Mouse (Mus musculus): ENCODE data around the gene Ccr5. TPM values are rescaled to one million over a fixed set of nuclear protein-coding genes. Genes with fewer than 3 reads are reported as not detected.
"Not testable (repeated sequence)": the region's sequence is repeated elsewhere in the genome, so short reads cannot be mapped to it uniquely, and the experiment has no call there.

Ccr5 gene
- total RNA-seq (2014; fragmentation: Nextera tagmentation) (not detected in 2 replicates), total RNA-seq (2017) (0.27 and 5.4 TPM in 2 replicates)

DNA sequence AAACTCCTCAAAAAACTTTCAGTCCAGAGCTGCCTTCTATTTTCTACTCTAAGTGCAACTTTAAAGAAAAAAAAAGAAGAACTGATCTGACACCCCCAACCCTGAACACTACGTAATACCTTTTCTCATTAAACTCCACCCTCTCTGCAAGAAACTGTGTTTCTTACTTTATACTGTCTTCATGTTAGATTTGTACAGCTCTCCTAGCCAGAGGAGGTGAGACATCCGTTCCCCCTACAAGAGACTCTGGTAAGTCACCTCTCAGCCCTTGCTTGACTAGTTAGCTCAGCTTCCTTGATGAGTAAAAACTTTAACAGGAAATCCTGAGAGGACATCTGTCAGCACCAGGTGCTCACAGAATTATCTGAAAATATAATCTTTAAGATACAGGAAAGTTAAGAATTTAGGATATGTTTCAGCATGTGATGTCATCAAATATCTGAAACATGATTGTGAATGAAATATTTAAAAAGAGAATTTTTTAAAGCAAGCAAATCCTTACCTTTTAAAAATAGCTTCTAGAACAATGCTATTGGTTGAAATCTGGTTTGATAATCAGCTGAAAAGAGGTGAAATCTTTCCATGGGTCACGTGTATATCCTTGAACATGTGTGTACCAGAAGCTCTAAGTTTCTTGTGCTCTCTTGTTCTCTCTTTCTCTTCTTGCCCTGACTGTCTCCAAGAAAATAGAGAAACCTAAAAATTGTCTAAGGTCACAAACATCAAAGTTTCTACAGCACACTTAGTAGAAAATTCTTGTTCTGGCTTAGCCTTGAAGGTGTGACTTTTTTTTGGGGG, at the start of gene Ccr5:
TSS of gene Ccr5 (plus strand) at position 157 of the 798 bp plus-strand sequence.
- no peak for ATAC-seq (replicated peaks; ENCODE audit: low FRiP score, low TSS enrichment, poor library complexity, severe bottlenecking)

DNA sequence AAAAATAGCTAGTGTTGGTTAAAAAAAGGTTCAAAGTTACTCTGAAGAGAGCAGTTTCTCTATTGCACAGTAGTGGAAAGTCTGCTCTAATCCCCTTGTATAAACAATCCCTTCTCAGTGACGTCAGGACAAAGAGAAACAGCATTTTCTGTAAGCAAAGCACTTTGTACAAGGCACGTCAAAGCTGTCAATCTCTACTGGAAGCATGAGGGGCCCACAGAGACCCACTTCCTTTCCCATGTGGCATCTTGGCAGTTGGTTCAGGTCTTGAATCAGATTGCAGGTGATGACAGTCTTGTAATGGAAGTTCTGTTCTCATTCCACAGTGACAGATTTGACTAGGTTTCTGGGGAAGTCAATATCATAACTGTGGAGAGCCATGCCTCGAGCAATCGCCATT, 41.5 kb upstream of the Ccr5 start:
- ATAC-seq (replicated peaks; ENCODE audit: low FRiP score, low TSS enrichment, poor library complexity, severe bottlenecking) = no peak

DNA sequence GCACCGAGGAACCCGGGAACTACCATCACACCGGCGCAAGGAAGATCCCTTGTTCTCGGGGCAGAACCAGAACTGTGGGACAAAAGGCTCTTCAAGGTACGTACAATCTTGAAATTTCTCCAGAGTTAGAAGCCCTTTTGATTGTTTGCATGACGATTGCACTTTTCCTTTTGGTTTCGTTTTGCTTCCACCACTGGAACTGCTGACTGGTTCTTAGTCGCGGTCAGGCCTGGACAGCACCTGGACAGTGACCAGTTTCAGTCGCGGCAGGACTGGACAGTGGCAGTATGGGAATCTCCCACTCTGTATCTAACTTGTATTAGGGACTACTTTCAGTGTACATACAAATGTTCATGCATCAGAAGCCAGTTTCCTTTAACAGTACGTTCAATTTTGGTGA, 40.9 kb upstream of the Ccr5 start:
- not testable (repeated sequence) for ATAC-seq (replicated peaks; ENCODE audit: low FRiP score, low TSS enrichment, poor library complexity, severe bottlenecking)

DNA sequence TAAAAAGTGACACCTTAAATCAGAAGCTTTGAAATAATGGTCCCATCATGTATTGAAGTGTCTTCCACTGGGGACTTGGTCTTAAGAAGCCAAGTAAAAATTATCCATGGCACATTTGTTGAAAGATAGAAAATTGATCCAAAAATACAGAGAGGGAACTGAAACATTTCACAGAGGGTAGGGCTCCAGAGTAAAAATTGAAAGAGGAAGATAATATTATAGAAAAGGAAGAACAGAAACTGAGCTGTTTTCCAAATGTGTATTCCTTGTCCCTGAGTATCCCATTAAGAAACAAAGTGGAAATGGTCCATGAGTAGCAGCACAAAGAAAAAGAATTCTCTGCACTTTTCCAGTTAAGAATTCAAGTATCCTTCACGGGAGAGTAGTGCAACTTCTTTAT, 30.9 kb upstream of the Ccr5 start:
- no peak for ATAC-seq (replicated peaks; ENCODE audit: low FRiP score, low TSS enrichment, poor library complexity, severe bottlenecking)

DNA sequence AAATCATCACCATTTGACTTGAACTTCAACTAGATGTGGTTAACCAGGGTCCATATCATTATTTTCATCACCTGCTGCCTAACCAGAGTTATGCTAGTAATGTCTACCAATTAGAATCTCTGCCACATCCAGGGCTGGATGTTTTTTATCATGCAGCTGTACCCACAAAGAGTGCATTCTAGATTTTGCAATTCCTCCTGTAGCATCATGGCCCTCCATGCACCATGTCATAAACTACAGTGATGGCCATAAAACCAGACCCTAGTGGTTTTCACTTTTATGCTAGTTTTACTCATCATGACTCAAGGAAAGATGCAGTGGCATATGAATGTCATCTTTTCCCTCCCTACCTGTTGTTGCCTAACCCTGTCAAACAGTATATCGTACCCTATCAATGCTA, 22.2 kb upstream of the Ccr5 start:
- ATAC-seq (replicated peaks; ENCODE audit: low FRiP score, low TSS enrichment, poor library complexity, severe bottlenecking) = no peak

DNA sequence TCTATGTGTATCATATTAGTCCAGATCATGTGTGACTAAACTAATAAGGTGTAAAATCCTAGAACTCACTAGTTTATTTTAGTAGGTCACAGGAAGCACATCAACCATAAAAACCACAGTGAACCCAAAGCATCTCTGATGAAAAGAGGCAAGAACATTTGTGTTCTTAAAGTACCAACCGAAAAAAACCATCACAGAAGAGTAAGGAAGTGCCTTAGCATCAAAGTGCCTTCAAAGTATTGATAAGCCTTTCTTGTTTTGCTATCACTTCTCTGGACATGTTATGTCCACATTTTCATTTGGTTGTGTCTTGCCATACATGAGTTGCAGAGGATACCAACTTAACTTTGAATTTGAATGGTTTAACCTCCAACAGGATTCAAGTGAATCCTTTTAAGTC, 21.0 kb upstream of the Ccr5 start:
- no peak for ATAC-seq (replicated peaks; ENCODE audit: low FRiP score, low TSS enrichment, poor library complexity, severe bottlenecking)

DNA sequence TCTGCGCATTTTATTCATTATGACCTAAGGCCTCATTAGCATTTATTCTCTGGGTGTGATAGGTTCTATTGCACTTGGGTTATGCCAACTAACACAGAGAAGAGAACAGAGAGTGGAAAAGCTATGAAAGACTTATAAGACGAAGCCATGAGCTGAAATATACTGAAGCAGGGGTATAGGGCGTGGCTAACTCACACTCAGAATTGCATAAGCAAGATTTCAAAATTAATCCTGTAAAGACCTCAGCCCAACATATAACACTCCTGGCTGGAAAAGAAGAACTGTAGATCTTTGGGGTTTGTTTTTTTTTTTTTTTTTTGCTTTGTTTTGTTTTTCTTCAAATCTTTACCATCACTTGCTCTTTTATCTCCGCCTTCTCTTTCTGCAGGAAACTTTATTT, 19.6 kb upstream of the Ccr5 start, which contains the start of gene Ccr2:
TSS of gene Ccr2 (plus strand) at position 228 of the 400 bp plus-strand sequence.
- no peak for ATAC-seq (replicated peaks; ENCODE audit: low FRiP score, low TSS enrichment, poor library complexity, severe bottlenecking)

DNA sequence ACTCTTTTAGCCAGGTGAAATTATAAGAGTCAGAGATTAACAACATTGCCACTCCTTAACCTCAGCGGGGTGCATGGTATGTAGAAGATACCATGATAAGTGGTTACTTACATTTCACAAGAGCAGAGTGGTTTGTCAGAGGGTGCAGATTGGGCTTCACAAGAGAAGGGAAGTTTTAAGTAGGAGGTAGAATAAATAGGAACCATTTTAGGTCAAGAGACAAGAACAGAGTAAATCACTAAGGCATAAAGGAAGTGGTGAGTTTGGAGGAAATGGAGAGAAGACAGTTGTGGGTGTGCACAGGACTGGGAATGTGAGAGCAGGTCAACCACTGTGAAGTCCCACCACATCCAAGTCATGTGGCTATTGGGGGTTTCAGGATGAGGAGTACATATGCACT, 18.1 kb upstream of the Ccr5 start:
- ATAC-seq (replicated peaks; ENCODE audit: low FRiP score, low TSS enrichment, poor library complexity, severe bottlenecking) = peak; percentile 60

DNA sequence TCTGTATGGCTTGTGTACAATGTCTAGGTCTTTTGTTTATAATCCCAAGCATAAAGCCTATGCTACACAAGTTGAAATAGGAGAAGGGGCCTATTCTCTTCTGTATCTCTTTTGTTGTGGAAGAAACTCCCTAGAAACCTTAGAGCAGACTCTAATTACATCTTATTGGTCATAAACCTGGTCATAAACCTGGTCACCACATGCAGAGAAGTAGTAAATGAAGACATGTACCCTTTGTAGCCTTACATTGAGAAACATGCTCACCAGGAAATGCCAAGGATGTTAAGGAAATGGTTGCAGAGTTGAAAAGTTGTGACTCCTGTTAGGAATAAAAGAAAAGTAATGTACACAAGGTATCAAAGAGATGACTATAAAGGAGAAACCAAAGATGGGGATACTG, 16.1 kb upstream of the Ccr5 start:
- ATAC-seq (replicated peaks; ENCODE audit: low FRiP score, low TSS enrichment, poor library complexity, severe bottlenecking) = no peak

DNA sequence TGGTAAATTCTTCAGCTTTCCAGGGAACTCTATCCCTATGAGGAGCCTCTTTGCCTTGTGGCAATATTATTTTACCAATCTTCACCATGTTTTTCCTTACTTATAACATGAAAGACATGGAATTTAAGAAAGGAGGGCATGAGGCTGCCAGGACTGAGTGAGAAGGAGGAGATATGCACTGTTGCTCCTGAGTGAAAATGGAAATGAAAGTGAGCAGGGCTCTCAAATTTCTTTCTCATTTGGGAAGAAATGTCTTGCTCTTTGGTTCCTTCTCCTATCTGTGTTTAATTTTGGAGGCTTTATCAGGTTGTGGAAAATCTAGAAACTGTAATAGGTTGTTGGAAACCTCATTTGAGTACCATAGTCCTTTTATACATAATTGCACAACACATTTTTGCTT, 14.1 kb upstream of the Ccr5 start:
- ATAC-seq (replicated peaks; ENCODE audit: low FRiP score, low TSS enrichment, poor library complexity, severe bottlenecking) = no peak

DNA sequence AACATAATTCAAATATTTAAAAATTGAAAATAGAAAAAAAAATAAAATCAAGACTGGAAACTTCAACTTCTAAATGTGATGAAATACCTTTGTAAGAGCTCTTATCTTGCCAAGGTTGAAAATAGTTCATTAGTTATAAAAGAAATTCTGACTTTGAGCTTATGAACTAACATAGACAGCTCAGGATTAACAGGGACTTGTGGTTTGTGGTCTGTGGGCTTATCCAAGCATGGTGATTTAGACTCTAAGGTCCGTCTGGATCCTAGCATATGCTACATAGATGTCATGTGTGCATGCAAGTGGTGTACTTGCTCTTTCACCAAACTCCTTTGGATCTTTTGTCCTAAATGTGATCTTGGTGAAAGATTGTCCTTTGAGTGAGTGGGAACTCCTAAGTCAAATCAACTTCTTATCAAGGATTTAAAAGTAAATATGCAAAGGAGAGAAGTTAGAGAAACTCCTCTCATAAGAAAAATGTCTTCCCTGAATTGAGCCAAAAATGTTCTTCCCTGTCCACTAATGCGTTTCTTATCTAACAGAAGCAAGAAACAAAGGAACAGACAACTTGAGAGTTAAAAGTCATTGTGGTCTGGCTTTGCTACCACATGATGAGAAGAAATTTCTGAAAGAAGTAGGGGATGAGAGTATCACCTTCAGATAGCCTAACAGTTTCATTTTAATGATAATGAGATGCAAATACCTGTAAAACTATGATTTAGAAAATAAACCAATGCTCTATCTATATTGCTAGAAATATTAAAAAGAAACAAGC, 12.8 kb upstream of the Ccr5 start:
- ATAC-seq (replicated peaks; ENCODE audit: low FRiP score, low TSS enrichment, poor library complexity, severe bottlenecking) = peak; percentile 42

DNA sequence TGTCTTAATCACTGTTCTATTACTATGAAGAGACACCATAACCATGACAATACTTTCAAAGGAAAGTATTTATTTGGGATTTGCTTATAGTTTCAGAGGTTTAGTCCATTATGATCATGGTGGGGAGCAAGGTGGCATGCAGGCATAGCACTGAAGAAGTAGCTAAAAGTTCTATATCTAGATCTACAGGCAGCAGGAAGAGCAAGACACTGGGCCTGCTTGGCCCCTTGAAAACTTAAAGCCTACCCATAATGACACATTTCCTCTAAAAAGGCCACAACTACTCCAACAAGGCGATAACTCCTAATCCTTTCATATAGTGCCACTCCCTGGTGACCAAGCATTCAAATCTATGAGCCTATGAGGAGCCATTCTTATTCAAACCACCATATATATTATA, 9.3 kb upstream of the Ccr5 start:
- ATAC-seq (replicated peaks; ENCODE audit: low FRiP score, low TSS enrichment, poor library complexity, severe bottlenecking) = no peak

DNA sequence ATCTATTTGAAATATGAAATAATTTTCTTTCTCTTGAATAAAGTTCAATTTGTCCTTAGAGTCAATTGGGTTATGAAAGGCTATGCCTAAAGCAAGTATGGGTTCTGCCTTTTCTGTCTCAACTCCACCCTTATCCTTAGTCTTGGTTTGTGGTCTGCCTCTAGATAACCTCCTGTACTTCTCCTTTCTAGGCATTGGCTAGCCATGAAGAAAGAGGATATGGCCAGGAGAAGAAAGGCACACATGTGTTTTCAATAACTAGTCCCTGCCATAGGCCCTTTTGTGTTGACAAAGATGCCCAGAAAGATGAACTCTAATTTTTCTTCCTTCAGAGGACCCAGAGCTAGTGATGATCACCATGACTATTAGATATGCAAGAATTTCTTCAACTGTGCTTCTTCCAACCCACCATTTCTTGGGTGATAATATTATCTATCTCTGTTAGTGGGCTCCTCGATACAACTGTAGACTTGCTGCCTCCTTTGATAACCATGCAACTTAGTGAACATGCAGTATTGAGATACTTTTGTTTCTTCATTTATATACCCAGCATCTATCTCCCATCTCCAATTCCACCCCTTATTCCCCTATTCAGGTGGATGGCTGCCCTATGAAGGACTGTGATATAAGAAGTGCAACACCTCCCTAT, 8.6 kb upstream of the Ccr5 start:
- ATAC-seq (replicated peaks; ENCODE audit: low FRiP score, low TSS enrichment, poor library complexity, severe bottlenecking) = peak; percentile 79

DNA sequence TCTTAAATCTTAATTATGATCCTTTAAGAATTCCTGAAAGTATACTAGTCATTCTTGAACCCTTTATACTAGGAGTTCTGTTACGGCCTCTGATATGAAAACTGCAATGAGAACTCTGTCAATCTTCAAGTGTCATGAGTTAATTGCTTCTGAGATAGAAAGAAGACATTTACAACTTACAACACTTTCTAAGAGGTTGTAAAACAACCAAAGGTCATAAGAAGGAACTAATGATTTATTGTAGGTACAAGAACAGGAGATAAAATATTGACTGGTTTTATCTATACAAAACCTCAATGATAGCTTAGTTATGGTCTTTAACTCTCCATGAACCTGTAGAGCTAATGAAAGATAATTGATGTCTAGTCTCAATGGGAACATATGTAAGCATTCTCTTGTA, 7.6 kb upstream of the Ccr5 start:
- ATAC-seq (replicated peaks; ENCODE audit: low FRiP score, low TSS enrichment, poor library complexity, severe bottlenecking) = no peak

DNA sequence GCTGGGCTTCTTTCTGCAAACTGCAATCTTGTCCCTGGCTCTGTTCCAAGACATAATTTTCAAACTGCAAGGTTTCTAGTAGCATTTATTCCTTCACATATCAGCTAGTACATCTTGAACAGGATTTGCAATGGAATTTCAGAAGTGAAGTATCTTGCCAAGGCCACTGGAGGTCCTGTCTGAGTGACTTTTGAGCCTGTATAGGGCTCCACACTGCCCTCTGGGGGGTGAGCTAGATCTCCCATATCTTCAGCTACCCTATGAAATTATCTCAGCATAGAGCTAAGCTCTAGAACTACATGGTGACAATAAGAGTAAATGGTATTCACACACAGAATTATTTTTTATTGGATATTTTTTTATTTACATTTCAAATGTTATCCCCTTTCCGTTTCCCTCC, 2.9 kb upstream of the Ccr5 start:
- ATAC-seq (replicated peaks; ENCODE audit: low FRiP score, low TSS enrichment, poor library complexity, severe bottlenecking) = peak; percentile 99

DNA sequence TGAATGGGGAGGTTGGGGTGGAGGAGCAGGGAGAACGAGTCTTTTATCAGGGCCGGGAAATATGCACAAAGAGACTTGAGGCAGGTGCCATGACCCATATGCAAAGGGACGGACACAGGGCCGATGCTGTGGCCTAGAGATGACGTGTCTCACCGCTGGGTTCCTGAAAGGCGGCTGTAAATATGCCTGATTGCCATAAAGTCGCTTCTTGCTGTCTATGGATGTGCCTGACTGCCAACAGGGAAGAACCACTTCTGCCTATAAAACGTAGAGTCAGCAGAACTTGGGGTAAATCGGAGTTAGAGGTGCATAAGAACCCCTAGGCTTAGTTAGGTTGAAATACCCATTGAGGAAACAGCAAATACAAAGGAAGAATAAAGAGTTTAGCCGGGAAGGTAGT, 4.2 kb downstream of the Ccr5 start:
- ATAC-seq (replicated peaks; ENCODE audit: low FRiP score, low TSS enrichment, poor library complexity, severe bottlenecking) = no peak

DNA sequence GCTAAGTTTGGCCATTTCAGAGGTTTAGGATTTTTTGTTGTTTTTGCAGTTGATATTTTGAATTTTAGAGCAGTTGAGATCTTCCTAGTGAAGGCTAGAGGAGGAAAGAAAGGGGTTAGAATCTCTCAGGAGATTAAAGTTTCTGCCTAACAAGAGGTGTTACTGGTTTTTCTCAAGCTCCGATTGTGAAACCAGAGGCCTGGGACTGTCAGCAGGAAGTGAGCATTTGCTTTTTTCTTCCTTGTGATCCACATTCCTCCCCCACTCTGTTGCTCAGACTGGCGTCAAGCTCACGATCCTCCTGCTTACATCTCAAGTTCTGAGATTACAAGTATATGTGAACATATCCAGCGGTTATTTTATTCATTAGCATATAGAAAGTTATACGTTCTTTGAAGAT, 5.0 kb downstream of the Ccr5 start:
- ATAC-seq (replicated peaks; ENCODE audit: low FRiP score, low TSS enrichment, poor library complexity, severe bottlenecking) = no peak

DNA sequence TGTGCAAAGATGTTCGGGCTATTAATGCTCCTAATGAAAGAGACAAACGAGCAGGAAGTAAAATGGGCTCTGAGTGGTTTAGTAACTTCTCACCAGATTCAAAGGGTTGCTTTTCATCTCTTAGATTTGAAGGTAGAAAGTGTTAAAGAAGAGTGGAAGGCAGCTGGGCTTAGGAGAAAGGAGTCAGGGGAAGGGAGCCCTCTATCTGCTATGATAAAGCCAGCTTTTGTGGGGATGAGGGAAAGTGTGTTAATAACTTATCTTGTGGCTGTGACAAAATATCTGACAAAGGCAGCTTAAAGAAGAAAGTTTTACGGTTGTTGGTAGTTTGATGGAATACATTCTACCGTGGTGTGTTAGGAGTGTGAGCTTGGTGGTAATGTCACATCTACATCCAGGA, 6.1 kb downstream of the Ccr5 start:
- 0 out of 2 replicates have a peak, but pooled peaks have one; percentile 42 for ATAC-seq (replicated peaks; ENCODE audit: low FRiP score, low TSS enrichment, poor library complexity, severe bottlenecking)

DNA sequence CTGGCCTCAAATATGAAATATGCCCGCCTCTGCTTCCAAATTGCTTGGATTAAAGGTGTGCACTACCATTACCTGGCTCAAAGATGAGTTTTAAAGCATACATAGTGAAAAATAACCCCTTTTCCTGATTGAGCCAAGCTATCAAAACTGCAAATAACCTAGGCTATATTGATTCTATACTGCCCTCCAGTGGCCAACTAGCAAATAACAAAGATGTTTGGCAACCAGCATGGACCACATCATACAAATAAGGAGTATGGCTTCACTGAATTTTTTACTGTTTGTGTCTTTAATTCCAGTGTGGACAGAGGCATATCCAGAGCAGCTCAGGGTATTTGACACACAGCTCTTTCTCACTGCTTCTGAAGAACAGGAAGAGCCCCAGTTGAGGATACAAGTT, 7.0 kb downstream of the Ccr5 start:
- peak; percentile 77 for ATAC-seq (replicated peaks; ENCODE audit: low FRiP score, low TSS enrichment, poor library complexity, severe bottlenecking)

DNA sequence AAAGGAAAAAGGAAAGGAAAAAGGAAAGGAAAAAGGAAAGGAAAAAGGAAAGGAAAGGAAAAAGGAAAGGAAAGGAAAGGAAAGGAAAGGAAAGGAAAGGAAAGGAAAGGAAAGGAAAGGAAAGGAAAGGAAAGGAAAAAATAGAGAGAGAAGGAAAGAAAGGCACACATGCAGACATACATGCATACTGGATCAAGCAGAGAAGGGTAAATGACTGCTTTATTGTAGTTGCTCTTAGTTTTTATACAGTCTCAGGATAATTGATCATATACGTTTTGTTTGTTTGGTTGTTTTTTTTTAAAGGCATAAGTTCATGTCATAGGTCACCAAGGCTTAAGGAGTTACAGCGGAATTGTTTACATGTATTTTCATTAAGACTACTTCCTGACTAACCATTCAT, 11.6 kb downstream of the Ccr5 start:
- not testable (repeated sequence) for ATAC-seq (replicated peaks; ENCODE audit: low FRiP score, low TSS enrichment, poor library complexity, severe bottlenecking)

Data from megakaryocyte-erythroid progenitor cell, adult 5-6 weeks (primary cell).